Mouse (Mus musculus) left cerebral cortex, postnatal 14 days (tissue): Measurements from ENCODE around the gene Bcl11a. TPM values are rescaled to one million over a fixed set of nuclear protein-coding genes. Genes with fewer than 3 reads are reported as not detected.

Source experiments
- DNase-seq, 2 experiments: peaks; one replicate each; pipeline ENCODE4 v3.0.0; 2021 to 2022; ENCODE audit warnings: low spot score in 2 of 2, mixed read lengths in 1 of 2
- intact Hi-C: fragments of 180-260 bp; cut with DNase I; formaldehyde crosslinking; loops from one replicate; pipeline ENCODE4 v1.15.1; 2025
- total RNA-seq, 2 experiments: library from RNA; stranded (reverse); gene quantifications; 2 replicates each; pipeline ENCODE4 v1.2.3; 2021

The Bcl11a gene
- total RNA-seq, 2 experiments from 2014 or later = 114 to 125 TPM

DNA sequence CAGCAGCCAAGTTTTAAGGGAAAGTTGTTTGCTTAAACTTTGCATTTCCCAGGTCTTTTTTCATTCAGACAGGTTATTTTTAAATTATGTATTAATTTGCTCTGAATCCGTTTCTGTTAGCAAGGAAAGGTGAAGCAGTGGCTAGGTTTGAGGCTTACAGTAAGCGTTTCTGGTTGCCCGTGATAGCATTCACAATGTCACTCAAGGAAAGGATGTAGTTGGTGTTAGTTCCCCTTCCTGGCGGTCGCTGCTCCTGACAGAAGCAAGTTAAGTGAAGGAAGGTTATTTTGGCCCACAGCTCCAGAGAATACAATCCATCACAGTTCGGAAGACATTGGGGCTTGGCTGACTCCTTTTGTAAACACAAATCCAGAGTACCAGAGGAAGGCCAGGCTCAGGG is 61.6 kb downstream of the Bcl11a start:
- intact Hi-C loops = loop anchor here (10.0 kb wide), 1 partner anchor 165 kb away; no protein-coding TSS in a partner anchor
- DNase-seq = no peak

DNA sequence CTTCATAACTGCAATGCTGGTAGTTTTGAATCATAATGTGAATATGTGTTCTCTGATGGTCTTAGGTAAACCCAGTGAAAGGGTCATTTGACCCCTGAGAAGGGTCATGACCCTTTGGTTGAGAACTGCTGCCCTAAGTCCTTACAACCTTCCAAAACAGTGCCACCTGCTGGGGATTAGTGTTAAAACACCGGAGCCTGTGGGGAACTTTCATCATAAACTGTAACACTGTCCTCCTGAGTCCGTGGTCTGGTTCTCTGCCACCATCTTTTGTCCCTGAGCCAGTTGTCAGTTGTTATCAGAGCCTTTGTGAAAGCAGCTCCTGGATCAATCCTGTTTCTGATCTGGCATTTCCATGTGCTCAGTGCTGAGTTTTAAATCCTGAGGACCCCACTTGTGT is 62.1 kb downstream of the Bcl11a start:
- no peak for DNase-seq
- intact Hi-C loops = loop anchor here (10.0 kb wide), 1 partner anchor 165 kb away; no protein-coding TSS in a partner anchor

DNA sequence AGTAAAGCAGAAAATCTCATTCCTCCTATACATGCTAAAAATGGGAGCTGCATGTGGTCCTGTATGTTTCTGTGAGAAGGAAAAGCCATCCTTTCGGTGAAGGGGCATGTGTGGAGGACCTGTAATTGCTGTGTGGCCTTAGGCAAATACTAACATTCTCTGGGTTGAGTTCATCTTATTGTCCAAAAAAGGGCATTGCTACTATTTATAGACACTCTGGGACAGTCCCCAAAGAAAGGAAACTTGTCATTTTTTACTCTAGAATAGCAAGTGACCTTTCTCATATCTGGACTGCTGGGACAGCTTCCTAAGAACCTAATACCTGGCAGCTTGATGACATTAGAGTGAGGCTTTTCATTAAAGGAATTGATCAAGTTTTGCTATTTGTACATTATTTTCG is 63.1 kb downstream of the Bcl11a start:
- DNase-seq = no peak
- intact Hi-C loops = no loop called here

DNA sequence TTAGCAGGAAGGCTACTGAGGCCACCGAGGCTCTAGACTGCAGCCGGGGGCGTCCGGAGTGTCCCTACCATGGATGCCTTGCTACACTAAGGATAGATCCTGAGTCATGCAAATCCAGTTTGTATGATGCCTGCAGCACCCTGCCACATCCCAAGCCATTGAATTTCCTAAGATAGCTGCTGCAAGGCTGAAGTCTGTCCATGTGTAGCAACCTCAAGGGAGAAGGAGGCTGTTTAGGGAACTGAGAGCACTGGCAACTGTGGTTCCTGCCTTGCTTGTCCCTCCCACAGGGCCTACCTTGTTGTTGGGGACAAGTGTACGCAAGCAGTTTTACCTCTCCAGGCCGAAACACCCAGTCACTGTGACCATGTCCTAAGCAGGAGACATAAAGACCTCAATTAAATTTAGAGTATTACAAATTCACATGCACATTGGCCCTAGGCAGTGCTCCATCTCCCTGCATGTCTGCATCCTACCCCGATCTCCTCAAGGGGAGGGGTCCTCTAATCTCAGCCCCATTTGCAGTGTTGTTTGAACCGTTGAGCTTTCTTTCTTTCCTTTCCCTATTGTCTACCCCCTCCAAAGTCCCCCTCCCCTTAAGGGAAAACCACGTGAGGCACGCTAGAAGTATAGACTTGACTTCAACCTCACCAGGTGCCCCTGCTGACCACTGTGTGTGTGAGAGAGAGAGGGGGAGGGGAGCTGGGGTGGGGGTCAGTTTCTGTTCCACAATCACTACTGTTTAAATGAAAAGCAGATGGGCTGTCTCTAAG is 63.8 kb downstream of the Bcl11a start:
- intact Hi-C loops = no loop called here
- DNase-seq = peak; percentile 40 to 45

DNA sequence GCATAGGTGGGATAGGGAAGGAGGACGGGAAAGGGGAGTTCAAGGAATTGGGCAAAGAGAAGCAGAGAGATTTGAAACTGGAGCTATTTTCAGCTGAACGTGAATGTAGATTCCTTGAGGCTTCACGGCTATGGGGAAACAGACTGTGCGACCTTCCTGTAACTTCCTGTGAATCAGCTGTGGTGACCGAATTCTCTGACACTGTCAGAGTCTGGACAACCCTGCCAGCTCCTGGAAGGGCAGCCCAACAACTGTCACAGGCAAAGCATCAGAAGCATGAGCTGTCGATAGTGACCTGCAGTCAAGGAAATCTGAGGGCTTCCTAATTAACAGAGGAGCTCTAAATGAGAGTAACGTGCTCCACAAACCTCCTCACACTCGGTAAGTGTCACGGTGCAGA is 64.5 kb downstream of the Bcl11a start:
- intact Hi-C loops = no loop called here
- DNase-seq = no peak

DNA sequence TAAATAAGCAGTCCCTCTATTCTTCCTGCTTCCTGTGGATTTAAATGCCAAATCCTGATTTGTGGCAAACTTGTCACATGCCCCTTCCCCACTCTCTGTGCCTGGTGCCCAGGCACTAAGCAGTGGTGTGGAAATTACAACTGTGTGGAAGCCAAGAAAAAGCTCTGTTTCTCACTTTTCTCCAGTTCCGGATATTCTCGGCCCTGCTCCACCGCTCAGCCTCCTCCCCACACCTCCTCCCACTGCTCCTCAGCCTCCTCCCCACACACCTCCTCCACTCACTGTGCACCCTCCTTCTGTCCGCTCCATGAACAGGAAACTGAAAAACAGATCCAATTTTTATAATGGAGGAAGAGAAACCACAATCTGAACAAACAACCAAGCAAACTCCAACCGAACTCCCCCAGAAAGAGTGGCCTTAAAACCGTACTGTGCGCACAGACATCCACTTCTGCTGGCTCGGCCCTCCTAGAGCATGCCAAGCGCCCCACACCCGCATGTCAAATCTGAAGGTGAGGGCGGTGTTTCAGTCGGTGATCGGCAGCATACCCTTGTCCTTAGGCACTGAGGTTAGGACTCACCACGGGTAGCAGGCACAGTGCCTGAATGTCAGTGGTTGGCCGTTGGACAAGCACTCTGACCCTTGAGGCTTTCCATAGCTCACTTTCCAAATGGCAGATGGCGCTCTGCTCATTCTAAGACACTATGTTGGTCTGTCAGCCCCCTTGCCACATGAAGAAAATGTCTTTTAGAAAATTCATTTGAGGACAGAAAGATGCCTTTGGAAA is 66.5 kb downstream of the Bcl11a start:
- DNase-seq = peak; percentile 71 to 74
- intact Hi-C loops = no loop called here

DNA sequence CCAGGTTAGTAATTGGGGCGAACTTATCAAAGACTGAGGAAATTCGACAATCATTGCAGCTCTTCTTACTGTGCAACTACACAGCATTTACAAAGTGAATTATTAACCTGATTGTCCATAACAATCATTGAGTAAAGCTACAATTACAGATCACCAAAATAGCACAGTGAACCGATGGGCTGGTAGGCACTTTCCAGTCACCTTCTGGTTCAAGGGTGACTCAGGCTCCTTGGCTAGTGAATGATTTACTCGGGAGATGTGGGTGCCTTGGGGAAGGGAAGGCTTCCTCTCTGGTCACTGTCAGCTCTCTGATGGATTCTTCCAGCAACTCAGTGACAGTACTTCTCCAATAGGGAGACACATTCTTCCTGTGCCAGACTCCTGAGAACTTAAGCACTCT is 68.2 kb downstream of the Bcl11a start:
- no peak for DNase-seq
- intact Hi-C loops = no loop called here

DNA sequence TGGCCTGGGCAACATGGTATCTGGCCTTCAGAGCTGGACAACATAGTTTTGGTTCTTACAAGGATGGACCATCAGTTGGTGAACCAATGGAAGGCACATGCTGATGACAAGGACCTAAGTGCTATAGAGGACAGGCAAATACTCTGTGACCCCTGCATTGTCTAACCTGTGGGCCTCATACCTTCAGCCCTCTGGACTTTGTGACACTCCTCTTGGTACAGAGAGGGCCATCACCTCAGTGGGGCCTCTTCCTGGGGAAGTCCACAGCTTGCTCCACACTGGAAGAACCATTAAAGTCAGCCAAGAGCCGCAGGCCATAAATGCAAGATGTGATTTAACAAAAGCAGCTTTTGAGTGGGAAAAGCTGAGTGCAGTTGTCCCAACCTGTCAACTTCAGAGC is 68.6 kb downstream of the Bcl11a start:
- DNase-seq = no peak
- intact Hi-C loops = no loop called here

DNA sequence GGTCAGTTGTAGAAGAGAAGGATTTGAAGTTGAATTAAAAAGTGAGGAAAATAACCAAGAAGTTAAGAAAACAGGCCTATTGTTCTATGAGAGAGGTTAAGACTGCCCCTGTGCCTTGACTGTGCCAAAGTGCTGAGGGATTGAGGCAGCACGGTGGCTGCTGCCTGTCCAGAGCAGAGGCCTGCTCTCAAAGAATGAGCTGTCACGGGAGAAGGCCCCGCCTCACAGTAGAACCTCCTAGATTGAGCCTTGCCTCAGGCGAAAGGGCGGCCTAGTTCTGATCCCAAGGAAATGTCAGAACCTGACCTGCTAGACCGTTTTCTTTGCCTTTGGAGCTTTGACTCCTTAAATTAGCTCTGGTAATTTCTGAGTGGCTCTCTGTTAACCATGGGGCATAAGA is 69.8 kb downstream of the Bcl11a start:
- intact Hi-C loops = no loop called here

DNA sequence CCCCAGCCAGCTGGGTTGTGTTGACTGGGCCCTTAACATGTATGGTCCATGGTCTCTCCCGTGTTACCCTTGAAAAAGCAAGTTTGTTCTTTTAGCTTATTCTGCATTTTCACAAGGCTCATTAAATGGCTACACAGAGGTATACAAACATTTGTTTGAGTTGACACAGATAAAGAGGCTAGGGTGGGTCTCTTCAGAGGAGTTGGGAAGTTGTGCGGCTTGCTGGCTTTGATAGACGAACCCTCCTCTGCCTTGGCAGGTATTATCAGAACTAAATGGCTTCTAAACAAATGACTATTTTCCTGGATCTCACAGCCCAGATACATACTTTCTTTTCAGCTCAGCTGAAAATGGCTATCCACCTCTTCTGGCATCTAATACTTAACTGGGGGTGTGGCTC is 70.7 kb downstream of the Bcl11a start:
- no peak for DNase-seq
- intact Hi-C loops = no loop called here

More for the DNA sequence above, 69.8 kb downstream of the Bcl11a start:
- no peak for DNase-seq

DNA sequence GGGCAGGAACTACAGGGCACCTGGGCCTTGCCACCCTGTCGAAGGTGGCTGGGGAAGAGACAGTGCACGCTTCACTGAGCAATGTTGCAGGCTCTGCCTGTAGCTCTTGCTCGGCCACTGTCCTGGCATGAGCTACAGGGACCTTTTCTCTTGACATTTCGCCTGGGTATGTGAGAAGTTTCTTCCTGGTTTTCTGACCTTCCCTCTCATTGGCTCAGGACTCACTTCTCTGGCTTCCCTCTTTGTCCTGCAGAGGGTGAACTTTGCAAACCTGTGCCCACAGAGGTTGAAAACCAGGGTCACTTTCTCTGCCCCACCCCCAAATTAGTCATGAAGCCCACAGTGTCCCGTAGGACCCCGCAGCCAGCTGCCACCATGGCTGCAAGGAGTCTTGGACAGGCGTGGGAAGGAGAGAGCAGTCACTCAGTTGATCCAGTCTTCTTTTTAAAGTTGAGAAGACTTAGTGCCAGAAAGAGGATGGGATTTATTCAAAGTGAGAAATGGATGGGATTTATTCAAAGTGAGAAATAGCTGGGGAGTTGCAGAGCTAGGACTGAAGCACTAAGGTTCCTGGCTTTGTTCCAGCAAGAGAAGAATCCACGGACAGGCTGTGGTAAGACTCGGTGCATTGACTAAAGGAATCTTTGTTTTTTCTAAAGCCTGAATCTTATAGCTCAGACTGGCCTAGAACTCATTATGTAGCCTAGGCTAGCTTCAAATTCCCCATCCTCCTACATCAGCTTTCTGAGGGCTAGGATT is 71.8 kb downstream of the Bcl11a start:
- intact Hi-C loops = no loop called here
- no peak for DNase-seq

DNA sequence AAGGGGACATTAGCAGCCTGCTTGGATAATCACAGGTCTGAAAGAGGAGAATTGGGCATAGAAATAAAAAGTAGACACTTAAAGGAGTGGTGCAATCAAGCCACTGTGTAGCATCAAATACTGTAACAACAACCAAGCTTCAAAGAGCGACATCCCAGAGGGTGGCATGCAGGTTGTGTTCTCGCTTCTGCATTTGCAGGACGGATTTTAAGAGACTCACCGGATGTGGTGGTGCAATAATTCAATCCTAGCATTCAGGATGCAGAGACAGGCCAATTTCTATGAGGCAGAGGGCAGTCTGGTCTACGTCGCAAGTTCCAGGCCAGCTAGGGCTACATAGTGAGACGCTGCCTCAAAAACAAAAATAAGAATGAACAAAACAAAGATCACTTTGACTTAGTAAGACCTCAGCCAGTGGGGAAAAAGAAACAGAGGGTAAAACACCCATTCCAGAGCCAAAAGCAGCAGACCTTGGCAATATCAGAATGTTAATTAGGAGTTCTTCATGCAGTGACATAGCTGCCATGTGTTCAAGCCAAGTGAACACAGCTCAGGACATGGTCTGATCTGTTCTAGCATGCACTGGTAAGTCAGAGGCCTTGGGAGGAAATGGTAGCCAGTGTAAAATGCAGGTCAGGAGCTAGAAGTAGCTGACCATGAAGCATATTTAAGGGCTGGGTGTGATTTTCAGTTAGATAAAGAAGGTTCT is 74.4 kb downstream of the Bcl11a start:
- DNase-seq = no peak
- intact Hi-C loops = no loop called here

DNA sequence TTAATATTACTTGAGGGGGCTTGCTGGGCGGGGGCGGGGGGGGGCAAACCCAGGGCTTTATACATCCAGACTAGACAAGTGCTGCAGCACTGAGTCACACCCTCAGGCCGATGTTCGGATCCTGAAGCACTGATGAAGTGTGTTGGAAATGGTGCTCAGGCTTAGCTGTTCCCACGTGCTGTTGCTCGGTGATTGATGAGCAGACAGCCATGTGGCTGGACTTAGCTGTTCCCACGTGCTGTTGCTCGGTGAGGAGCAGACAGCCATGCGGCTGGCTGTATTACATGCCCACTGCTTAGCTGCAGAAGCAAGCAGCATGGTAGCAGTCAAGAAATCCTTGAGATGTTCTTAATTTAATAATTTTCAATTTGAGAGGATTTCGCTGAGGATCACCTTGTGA is 75.2 kb downstream of the Bcl11a start:
- DNase-seq = no peak
- intact Hi-C loops = no loop called here

DNA sequence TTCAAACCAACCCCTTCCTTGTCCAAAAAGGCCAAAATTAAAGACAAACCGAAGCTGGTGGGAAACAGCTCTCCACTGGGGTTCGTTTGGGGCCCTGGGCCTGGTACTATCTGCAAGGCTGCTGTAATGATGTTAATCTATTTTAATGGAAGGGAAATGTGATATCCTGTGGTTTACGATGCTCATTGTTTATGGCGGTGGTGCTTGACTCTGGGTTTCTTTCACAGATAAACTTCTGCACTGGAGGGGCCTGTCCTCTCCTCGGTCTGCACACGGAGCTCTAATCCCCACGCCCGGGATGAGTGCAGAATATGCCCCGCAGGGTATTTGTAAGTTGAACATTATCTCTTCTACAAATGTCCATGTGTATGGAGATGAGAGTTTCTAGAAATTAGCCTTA is 80.2 kb downstream of the Bcl11a start:
- DNase-seq = no peak
- intact Hi-C loops = no loop called here

DNA sequence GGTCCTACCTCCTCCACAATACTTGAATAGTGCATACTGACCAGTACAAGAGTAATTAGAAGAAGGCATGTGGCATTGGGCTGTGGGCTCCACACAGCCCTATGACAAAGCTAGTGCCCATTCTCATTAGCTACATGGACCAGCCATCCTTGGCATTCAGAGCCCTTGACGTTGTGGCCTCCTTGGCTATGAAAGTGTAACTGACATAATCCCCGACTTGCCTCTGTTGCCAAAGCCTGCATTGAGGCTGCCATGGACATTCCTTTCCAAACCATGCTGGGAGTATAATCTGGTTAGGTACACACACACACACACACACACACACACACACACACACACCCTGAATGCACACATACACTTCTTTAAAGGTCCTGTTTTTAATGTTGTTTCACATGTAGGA is 81.8 kb downstream of the Bcl11a start:
- intact Hi-C loops = no loop called here
- no peak for DNase-seq

DNA sequence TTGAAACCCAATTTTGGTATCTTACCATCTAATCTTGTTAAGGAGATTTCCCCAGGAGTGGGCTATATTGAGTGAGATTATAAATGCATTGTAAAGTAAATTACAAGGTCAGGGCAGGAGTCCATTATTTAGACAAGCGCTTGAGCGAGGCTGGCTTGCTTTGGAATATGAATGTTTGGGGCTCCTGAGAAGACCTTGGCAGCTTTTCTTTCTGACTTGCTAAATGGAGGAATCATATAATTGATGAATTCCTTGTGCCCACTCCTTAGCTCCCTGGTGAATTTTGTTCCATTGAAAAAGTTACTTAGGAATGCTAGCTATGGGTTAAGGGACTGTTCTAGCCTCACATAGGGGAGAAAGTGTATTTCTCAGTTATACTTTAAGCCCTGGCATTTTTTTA is 83.6 kb downstream of the Bcl11a start:
- intact Hi-C loops = no loop called here
- no peak for DNase-seq

DNA sequence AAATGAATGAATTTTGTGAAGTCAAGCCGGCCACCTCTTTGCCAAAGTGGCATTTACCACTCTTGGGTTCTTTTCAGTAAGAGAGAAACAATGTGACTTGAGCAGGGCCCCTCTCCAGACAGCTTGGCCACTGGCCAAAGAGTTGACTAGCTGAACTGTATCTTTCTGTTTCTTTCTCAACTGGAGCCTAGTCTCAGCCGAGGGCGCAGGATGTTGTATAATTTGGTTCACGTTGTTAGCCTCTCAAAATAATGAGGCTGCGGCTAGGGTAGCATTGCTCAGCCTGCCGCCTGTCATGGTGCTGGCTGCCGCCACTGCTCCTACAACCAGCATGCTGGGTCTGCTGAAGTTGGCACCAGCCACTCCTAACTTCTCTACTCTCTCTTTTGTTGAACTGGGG is 84.2 kb downstream of the Bcl11a start:
- DNase-seq = peak in 1 of 2 experiments; percentile 64
- intact Hi-C loops = no loop called here

DNA sequence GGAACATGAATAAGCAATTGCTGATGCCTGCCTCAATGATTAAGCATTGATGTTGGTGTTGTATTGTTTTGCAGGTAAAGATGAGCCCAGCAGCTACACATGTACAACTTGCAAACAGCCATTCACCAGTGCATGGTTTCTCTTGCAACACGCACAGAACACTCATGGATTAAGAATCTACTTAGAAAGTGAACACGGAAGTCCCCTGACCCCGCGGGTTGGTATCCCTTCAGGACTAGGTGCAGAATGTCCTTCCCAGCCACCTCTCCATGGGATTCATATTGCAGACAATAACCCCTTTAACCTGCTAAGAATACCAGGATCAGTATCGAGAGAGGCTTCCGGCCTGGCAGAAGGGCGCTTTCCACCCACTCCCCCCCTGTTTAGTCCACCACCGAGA is 85.2 kb downstream of the Bcl11a start:
- intact Hi-C loops = no loop called here
- DNase-seq = no peak

DNA sequence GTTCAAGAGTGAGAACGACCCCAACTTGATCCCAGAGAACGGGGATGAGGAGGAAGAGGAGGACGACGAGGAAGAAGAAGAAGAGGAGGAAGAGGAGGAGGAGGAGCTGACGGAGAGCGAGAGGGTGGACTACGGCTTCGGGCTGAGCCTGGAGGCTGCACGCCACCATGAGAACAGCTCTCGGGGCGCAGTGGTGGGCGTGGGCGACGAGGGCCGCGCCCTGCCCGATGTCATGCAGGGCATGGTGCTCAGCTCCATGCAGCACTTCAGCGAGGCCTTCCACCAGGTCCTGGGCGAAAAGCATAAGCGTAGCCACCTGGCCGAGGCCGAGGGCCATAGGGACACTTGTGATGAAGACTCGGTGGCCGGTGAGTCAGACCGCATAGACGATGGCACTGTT is 86.2 kb downstream of the Bcl11a start:
- no peak for DNase-seq
- intact Hi-C loops = no loop called here
